Mouse (Mus musculus) forebrain, embryonic 15.5 days (tissue): Measurements from ENCODE around the gene Lyve1. TPM values are rescaled to one million over a fixed set of nuclear protein-coding genes. Genes with fewer than 3 reads are reported as not detected.
A peak's percentile ranks its signal among the peaks of the same experiment; 100 is the strongest.

Experiments used
- ATAC-seq: fragments of 200-750 bp; cut with Nextera tagmentation; replicated peaks from 2 replicates; pipeline ENCODE4 v1.8.0; 2017; ENCODE audit warnings: mild to moderate bottlenecking, moderate TSS enrichment, moderate library complexity
- H3K27ac ChIP-seq: fragments of 300-500 bp; sonication (generic); replicated peaks from 2 replicates; pipeline ENCODE4 v1.5.1; 2015; ENCODE audit warnings: mild to moderate bottlenecking, inconsistent platforms
- H3K27me3 ChIP-seq: fragments of 300-500 bp; sonication (generic); 2 replicates; pipeline ENCODE4 v1.6.1; 2015; ENCODE audit warnings: inconsistent platforms
- H3K36me3 ChIP-seq: fragments of 300-500 bp; sonication (generic); 2 replicates; pipeline ENCODE4 v1.6.1; 2015; ENCODE audit warnings: mild to moderate bottlenecking, inconsistent platforms
- H3K4me1 ChIP-seq: fragments of 300-500 bp; sonication (generic); 2 replicates; pipeline ENCODE4 v1.6.1; 2015; ENCODE audit warnings: inconsistent platforms
- H3K4me2 ChIP-seq: fragments of 300-500 bp; sonication (generic); replicated peaks from 2 replicates; pipeline ENCODE4 v1.6.1; 2015; ENCODE audit warnings: mild to moderate bottlenecking, inconsistent platforms
- H3K4me3 ChIP-seq: fragments of 300-500 bp; sonication (generic); 2 replicates; pipeline ENCODE4 v1.5.1; 2015; ENCODE audit warnings: mild to moderate bottlenecking, inconsistent platforms
- H3K9ac ChIP-seq: fragments of 300-500 bp; sonication (generic); replicated peaks from 2 replicates; pipeline ENCODE4 v1.6.1; 2015; ENCODE audit warnings: mild to moderate bottlenecking, inconsistent platforms
- H3K9me3 ChIP-seq: fragments of 300-500 bp; sonication (generic); 2 replicates; pipeline ENCODE4 v1.6.1; 2016; ENCODE audit warnings: inconsistent platforms
- WGBS: fragments of 180-500 bp; shearing (Covaris S2); methylation state at CpG from one replicate; pipeline ENCODE4 v1.1.7; 2015; ENCODE audit warnings: mixed read lengths; 5-methylcytosine and 5-hydroxymethylcytosine counted together
- microRNA-seq: library from miRNA; unstranded; fragments of <30 nt; microRNA quantifications from one replicate; pipeline ENCODE4, GENCODE M21; 2016
- polyA plus RNA-seq: library from polyadenylated mRNA; unstranded; fragments of >200 nt; fragmentation: Nextera tagmentation; extraction: Ambion mirVana; gene quantifications from 2 replicates; pipeline ENCODE4 v1.2.1, GENCODE M21; 2015

The Lyve1 gene
- polyA plus RNA-seq, 1 experiment from 2014 or later, result 3.5 TPM

DNA sequence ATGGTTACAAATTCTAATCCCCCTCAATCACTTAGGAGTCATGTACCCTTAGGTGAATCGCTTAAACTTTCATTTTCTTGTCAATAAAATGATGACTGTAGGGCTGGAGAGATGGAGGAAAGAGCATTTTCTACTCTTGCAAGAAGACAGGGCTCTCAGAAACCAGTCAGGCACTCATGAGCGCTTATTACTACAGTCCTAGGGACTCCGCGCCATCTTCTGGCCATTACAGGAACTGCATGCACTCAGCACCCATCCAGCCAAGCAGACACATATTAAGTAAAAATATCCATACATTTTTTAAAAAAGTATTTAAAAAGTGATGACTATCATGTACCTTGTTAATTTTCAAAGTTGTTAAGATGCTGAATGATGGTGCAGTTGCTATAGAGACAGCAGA is 62.0 kb downstream of the Lyve1 start:
- H3K4me3 ChIP-seq, result no peak overlapping the region
- H3K4me1 ChIP-seq, result peaks cover 4% of the 10 kb centered on the region; the same call in 1 of the 2 replicates
- H3K9ac ChIP-seq, result no peak overlapping the region
- H3K36me3 ChIP-seq, result no peaks in the 10 kb centered on the region
- H3K27ac ChIP-seq, result no peak overlapping the region
- H3K4me2 ChIP-seq, result no peak overlapping the region
- WGBS, result under 1% methylated on average over 4 of the region's 4 CpGs
- ATAC-seq, result peak; percentile 72
- H3K9me3 ChIP-seq, result no peaks in the 10 kb centered on the region
- no peaks in the 10 kb centered on the region for H3K27me3 ChIP-seq

Small RNA genes lying within 50 kb of the gene (microRNA-seq; reads per million reads assigned to microRNA genes)
- gene Gm47282, result not detected

Other genes starting within 250 kb of the Lyve1 start
- 66.4 and 68.8 TPM in 2 replicates for gene Sbf2, start 248.3 kb downstream of the Lyve1 start, polyA plus RNA-seq
- 3.7 and 5.3 TPM in 2 replicates for gene Adm, start 235.6 kb downstream of the Lyve1 start, polyA plus RNA-seq
- 4.4 and 4.8 TPM in 2 replicates for gene Ampd3, start 95.0 kb downstream of the Lyve1 start, polyA plus RNA-seq
- 36.1 and 41.1 TPM in 2 replicates for gene Rnf141, start 18.8 kb downstream of the Lyve1 start, polyA plus RNA-seq
- 0.55 and 0.87 TPM in 2 replicates for gene Mrvi1, start 119.2 kb upstream of the Lyve1 start, polyA plus RNA-seq
- gene Ctr9, start 165.7 kb upstream of the Lyve1 start, polyA plus RNA-seq, result 80.6 and 87.5 TPM in 2 replicates
- 1,139 and 1,168 TPM in 2 replicates for gene Eif4g2, start 219.8 kb upstream of the Lyve1 start, polyA plus RNA-seq